Mouse (Mus musculus) frontal cortex, postnatal 36 days (tissue): ENCODE measurements around the gene Elmo1.

ENCODE experiments used
- DNase-seq, 2 experiments: peaks; one replicate each; pipeline ENCODE4 v3.0.0; 2022; ENCODE audit warnings: low spot score in 2 of 2

Gene Elmo1

DNA sequence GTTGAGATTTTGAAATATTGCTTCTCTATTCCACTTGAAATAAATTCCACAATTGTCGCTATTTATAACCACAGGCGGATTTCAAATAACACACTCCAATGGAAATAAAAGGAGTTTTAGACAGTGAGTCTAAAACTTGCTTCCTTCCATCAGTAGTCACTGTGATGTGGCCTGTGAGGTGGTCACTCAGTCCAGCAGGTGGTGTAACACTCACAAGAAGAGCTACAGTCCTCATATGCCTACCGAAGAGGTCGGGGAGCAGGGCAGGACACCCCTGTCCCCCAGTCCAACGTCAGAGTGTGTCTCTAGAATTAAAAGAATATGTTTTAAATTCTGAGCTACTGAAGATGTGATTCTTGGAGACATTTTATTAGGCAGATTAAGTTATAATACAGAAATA is 229.8 kb downstream of the Elmo1 start:
- DNase-seq: no peak

DNA sequence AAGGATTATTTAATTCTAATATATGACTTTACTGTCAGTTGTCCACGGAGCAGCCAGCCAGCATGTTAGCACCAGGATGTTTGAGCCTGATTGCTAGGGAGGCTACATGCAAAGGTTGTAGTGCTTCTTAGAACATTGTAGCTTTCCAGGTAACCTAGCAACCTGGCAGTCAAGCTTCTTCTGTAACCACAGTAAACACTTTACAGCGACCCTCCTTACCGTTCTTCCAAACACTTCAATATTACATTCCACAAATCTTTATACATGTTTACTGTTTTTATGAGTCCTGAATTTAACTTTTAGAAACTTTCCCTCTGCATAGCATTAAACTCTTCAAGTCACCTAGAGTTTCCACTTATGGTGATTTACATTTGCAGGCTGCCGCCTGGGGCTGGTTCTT is 233.1 kb downstream of the Elmo1 start:
- DNase-seq: no peak

DNA sequence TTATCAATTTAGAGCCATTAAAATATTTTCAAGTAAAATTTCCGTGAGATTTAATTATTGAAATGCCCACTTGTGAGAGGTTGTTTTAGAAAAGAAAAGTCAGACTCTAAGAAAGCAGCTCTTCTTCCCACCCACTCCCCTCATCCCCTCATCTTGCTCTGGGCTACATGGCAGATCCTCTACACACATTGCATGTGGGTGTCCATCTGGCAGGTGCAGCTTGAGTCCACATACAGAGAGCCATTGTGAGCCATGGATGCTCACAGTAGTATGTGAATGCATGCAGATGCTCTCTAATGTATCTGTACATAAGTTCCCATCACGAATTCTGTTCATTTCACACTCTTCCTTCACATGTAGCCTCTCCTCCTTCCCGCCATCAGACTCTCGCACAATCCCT is 236.7 kb downstream of the Elmo1 start:
- DNase-seq: no peak

DNA sequence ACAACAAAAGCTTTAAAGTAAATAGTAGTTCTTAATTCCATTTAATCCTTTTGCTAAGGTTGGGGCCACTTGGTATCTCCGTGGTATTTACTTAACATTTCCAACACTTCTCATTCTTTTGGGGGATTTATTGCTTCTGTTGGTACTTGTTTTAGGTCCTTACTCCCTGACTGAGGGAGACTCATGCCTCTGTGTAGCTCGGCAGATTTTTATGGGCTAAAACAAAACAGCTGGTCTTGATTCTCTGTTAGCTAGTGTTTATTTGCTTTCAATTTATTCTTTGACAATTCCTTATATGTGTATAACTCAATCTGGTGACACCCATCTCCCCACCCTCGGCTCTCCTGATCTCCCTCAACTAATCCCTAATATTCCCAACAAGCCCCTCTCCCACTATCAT is 237.6 kb downstream of the Elmo1 start:
- no peak for DNase-seq

DNA sequence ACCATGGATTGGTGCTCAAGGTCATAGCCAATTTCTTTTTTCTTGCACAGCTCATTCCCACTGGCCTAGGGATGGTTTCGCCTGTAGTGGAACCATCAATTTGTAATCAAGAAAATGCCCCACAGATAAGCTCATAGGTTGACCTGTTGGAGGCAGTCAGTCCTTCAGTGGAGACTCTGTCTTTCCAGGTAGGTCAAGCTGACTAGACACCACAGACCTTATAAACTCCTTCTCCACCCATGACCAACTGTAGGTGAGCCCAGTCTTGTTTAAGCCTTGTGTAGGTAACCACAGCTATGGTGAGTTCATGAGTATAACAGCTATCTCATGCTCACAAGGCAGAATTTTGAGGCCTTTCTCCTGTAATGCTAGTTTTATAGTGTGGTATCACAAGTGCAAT is 238.3 kb downstream of the Elmo1 start:
- DNase-seq: no peak

DNA sequence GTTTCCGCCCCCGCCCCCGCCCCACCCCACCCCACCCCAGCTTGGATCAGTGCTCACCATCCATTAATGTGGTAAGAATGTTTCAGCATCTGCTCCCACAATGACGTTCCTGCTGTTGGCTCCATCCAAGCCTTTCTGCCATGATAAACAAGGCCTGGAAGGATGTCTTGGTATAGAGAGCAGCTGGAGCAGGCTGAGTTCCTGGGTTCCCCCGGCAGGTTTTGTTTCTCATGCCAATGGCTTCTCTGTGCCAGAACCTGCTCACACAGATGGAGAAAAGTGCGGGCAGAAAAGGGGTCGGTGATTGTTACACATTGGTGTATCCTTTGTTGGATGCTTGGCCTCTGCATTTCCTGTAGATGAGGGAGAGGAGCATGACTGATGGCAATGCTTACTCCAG is 240.6 kb downstream of the Elmo1 start:
- no peak for DNase-seq

DNA sequence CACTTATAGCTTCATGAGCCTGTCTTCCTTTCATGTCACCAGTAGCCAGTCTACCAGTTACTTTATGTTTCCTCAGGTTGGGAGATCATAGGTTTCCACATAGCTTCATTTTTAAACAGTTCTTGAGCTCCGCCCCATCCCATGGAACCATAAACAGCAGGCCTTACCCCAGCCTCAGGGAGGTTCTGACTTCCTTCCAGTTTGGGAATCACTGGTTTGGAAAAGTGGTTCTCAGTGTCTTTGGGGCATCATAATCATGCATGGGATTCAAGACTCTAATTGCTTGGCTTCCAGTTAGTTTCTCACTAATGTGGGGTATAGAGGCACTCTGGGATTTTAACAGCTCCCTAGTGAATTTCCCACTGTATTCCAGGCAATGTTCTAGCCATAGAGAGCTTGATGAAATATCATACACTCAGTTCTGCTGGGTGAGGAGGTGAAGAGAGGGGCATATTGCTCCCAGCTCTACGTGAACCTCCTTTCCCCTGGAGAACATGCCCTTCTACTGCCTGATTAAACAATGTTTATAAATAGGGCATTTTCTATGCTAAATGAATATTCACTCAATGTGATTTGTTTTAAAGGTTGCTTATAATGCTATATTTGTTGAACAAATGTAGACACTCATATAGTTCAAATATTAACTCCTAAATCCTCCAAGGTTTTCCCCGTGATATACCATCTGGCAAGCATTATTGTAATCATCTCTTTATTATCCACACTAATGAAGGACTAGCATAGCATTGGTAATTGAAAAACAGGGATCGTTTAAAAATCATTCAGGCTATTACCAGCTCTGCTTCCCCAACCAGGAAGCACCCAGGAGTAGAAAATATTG is 244.9 kb downstream of the Elmo1 start:
- DNase-seq: no peak

DNA sequence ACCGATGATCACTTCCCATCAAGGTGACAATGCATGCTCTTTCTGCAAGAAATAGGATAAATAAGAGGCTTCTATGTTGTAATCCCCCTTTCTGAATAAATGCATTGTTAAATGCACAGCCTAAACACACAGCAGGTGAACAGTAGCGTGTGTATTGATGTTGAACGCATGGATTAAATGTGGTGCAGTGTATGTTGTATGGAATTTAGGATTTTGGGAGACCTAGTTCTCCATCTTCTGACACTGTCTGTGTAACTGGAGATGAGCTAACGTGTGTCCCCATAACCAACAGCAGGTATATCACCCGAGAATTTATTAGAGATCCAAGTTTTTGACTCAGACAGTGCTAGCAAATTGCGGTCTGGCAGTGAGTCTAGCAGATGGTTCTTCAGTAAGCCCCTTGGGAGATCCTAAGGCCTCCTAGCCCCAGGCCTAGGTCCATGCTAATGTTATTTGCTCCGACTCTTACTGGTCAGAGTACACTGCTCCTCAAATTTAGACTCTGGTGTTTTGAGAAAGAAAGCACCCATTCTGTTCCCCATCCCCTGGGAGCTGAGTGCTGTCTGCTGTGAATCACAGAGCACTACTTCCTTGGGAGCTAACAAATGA is 245.6 kb downstream of the Elmo1 start:
- DNase-seq: no peak

DNA sequence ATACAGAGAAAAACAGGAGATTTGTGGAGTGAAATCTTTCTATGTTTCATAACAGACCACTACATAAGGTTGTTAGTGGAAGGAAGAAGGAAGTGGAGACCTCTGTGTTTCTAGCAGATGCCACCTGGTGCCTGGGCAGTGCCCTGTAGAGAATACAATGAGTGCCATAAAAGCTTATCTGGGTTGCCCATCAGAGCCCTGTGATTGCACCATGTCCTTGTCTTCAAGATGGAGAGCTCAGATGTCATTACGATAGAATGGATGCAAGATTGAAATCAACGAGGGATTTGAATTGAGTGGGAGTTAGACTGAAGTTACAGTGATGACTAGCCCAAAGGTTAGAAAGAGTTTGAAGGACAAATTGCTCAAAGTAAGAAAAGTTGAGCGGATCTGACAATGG is 252.5 kb downstream of the Elmo1 start:
- no peak for DNase-seq

DNA sequence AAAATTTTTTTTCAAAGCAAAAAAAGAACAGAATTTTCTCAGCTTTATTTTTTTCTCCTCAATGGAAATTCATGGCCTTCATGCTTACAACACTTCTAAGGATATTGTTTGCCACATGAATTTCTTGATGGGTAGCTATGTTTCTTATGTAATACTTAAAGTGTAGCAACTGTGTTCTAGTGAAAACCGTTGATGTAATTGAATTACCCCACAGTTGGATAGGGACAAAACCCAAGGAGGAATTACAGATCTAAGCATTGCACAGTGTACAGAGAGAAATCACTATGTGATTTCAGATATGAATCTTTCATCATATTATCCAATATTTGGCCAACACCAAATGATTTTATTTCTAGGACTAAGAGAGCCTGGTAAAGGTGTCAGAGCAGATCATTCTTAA is 259.4 kb downstream of the Elmo1 start:
- DNase-seq: no peak

DNA sequence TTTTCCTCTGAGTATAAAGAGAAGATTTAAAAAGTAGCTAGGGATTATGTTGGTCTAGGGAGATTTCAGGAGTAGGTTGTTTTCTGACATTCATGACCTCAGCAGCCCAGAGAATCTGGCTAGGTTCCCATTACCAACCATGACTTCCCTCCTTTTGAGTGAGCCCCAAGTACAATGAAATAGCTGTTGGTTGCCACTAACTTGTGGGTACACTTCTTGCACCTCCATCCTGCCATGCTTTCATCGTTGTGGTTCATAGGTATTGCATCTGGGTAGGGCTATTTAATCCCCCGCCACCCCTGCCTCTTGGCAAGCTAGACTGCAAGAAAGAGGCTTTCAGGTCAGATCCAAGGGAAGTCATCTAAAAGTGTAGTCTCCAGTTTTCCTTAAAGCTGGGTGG is 262.2 kb downstream of the Elmo1 start:
- DNase-seq: no peak

DNA sequence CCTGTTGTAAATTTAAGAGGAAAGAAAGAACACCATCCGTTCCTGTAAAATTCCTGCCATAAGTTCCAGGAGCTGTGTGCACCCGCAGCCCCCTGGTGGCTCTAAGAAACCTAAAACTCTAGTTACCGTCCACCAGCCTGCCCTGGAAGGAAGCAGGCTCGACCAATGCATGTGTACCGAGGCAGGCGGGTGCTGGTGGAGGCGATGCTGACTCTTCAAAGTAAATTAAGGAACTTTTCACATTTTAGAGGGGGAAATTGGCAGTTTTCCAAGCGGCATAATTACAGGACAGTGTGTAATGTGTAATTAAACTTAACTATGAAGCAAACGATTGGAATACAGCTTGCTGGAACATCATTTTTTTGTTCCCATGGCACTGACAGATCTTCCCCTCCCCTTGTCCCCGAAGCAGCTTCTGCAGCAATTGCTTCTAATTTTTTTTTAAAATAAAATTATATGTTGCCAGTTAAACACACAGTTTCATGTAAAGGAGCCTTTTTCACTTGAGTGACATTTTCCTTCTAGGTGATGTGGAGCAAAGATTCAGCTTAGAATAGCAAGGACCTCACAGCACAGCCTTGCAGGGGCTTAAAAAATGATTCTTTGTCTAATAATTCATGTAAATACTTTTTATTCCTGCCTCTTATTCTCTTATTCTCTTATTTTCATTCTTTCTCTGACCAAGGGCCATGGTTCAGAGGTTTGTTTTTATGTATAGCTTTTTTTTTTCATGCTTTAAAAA is 263.6 kb downstream of the Elmo1 start:
- DNase-seq: peak; percentile 17 to 31

DNA sequence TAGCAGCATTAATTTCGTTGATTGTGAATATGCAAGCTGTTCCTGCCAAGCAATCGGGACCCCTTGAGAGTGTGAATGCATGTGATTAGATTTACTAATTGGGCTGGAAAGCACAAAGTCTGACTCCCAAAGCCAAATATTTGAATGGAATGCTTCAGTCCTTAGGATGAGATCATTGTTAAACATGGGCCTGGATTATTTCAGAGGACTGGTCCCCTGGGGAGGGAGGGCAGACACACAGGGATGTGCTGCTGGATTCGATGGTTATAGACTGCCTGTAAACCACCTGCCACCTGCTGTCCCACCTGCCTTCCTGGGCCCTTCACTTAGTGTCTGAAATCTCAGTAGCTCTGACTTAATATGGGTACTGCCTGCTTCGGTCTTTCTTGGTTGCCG is 264.2 kb downstream of the Elmo1 start:
- no peak for DNase-seq

DNA sequence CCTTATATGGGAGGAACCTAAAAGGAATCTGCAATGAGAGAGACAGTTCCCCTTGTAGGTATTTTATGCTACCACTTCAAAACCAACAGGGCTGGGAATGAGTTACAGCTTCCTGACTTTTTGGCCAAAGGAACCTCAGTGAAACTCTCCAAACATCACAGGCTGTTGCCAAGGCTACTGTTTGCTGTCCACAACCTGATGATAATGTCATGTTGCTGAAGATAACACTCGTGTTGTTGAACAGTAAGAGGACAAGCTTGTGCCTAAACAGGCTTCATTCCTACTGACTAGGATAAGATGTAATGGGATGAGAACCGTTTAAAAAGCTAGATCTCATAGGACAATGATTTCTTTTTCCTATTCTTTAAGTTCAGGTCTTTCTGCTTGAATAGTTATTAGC is 272.1 kb downstream of the Elmo1 start:
- DNase-seq: no peak

DNA sequence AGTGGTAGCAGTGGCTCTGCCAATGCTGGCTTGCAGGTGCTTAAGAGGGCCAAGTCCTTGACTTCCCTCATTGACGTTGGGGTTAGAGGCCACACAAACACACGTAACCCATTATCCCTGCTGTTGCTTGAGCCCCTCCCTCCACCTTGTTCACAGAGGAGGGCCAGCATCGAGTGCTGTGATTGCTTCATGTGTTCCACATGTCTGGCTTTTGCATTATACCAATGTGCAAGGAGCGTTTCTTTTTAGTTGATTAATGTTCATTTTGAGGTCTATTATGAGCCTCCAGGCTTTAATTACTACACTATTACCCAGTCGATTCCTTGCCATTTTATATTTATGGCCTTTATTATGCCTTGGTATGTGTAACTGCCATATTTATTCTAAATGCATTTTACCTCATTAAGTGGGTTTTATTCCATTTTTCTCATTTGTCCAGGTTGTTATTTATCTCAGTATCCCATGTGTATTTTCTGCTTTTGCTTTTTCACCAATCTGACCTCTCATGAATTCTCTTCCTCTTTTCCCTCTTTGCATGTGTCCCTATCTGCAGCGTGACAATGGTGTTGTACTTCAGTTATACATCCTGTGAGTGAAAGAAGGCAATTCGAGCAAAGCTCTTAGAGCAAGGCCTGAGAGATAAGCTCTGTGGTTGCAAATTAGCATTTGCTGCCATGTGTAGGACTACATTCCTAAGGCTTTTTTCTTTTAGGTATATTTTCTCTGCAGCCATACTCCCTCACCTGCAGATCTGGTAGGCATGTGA is 275.6 kb downstream of the Elmo1 start:
- no peak for DNase-seq

DNA sequence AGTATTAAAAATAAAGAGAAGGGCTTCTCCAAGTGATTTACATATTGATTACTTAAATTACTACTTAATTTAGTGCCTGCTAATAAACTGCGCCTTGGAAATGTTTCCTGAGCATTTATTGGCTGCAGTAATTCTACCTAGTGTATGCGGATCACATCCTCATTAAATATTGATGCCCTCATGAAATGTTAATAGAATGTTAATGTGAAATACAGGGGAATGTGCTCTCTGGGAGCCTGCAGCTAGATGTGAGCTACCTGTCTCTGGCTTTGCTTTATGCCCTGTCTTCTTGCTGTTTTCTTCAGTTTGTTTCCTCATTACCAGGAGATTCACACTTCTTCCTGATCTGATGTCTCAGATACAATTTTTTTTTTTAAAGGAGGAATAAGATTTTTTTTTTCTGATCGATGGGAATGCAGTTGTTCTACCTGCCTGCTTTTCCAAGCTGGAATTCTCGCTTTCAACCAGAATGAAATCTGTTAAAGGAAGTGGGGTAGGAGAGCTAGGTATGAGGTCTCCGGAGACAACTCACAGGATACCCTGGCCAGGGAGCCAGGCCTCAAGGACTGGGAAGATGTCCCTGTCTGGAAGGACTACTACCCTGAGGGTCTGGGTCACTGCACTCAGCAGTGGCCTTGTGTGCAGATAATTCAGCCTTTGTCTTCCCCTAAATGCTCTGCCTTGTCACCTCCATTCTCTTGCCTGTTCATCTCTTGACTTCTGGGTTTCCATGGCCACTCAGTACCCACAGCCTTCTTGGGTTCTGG is 279.8 kb downstream of the Elmo1 start:
- no peak for DNase-seq

DNA sequence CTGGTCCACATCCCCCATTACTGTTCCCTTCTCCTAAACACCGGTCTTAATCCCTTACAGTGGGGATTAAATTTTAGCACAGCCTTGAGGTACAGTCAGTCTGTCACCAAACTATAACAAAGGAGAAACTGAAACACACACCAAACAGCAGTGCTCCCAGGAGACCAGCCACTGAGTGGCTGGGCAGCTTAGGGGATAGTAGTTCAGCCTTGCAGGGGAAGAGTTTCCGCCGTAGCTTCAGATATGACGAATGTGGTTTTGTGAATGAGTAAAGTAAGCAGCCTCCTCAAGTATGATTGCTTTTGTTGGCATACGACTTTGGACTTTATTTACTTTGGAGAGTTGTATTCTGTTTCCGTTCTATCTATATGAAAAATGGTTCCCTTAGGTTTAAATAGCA is 281.1 kb downstream of the Elmo1 start:
- no peak for DNase-seq

DNA sequence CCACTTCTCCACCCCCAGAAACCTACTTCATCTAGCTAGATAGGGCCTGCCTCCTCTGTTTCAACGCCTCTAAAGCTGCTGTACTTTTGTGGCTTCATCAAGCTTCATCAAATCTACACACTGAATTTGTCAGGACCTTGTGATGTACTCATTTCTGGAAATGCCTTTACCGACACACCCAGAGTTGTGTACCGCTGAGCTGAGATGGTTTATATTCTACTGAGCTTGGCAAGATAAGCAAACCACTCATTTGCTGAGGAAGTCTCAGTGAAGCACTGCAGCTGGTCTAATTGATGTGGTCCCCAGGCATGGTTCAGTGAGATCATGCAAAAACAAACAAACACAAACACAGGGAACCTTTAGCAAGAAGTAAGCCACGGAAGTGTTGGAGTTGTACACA is 281.9 kb downstream of the Elmo1 start:
- no peak for DNase-seq

DNA sequence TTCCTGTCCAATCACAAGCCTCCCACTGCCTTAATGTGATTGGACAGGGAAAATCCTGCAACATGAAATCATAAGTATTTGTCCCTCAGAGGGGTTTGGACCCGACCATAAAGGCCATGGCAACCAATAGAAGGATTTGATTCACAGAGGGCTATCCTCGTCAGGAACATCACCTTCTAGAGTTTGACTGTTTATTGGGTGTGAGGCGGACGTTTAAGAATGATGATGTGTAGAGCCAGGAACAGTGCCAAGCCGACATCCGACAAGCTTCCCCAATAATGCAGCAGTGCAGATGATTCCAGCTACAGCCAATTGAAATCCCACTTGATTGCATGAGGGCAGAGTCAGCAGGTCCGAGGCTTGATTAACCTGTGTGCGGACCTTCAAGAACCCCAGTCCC is 288.5 kb downstream of the Elmo1 start:
- no peak for DNase-seq

DNA sequence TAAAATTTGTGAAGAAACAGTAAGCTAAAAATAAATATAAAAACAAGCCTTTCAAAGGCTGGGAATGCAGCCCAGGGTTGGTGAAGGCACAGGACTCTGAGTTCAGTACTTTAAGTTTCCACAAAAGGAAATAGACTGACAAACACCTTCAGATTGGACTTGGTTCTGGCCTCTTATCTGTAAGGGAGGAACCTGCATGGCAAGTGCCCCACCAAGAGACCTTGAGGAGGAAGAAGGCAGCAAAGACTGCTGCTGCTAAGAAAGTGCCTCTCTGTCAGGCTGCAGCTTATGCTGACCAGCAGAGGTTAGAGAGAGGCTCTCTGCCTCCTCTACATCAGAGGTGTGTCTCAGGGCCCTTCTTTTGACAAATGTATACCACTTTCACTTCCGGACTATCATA is 293.5 kb downstream of the Elmo1 start:
- DNase-seq: no peak

DNA sequence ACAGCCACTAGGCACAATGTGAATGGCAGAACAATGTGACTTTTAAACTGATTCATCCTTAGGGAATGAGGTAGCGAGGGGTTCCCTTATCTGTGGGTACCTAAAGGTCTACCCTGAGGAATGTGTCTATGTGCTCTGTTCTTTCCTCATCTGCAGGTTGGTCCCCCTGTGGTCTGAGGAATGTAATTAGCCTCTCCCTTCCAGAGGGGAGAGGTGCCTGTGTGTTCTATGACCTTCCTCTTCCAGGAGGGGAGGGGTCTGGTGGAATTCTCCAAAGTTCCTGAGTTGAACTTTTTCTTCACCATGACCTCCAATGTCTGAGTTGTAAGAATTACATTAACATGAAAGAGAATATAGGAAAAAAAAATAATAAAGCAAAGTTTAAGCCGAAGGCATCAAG is 294.4 kb downstream of the Elmo1 start:
- DNase-seq: no peak

DNA sequence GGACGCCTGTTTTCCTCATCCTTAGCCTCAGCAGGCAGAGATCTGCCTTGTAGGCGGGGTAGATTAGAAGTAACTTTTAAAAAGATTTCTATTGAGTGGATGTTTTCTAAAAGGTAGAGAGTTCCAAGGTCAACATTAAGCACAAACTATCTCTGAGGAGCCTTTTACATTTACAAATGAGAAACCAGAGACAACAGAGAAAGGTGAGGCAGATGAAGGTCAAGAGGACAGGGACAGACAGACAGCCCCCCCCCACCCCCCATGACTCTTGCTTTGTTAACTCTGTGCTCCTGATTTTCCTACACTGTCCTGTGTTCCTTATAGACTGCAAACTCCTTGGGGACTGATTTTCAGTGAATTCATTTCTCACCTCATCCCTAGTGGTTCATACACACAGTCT is 295.0 kb downstream of the Elmo1 start:
- no peak for DNase-seq
